Mouse (Mus musculus) intestine, embryonic 15.5 days (tissue): ENCODE data around the gene Rfxank. TPM values are rescaled to one million over a fixed set of nuclear protein-coding genes. Genes with fewer than 3 reads are reported as not detected.

Source experiments
- ATAC-seq: fragments of 200-750 bp; cut with Nextera tagmentation; 2 replicates; pipeline ENCODE4 v1.8.0; 2017; ENCODE audit warnings: moderate TSS enrichment, moderate library complexity
- H3K27ac ChIP-seq: fragments of 300-500 bp; sonication (generic); 2 replicates; pipeline ENCODE4 v1.5.1; 2015; ENCODE audit warnings: mild to moderate bottlenecking, inconsistent platforms
- H3K27me3 ChIP-seq: fragments of 300-500 bp; sonication (generic); replicated peaks from 2 replicates; pipeline ENCODE4 v1.6.1; 2015; ENCODE audit warnings: inconsistent platforms
- H3K36me3 ChIP-seq: fragments of 300-500 bp; sonication (generic); 2 replicates; pipeline ENCODE4 v1.6.1; 2015; ENCODE audit warnings: inconsistent platforms
- H3K4me1 ChIP-seq: fragments of 300-500 bp; sonication (generic); replicated peaks from 2 replicates; pipeline ENCODE4 v1.6.1; 2015; ENCODE audit warnings: inconsistent platforms
- H3K4me2 ChIP-seq: fragments of 300-500 bp; sonication (generic); replicated peaks from 2 replicates; pipeline ENCODE4 v1.6.1; 2015; ENCODE audit warnings: mild to moderate bottlenecking, inconsistent platforms
- H3K4me3 ChIP-seq: fragments of 300-500 bp; sonication (generic); replicated peaks from 2 replicates; pipeline ENCODE4 v1.5.1; 2015; ENCODE audit warnings: inconsistent platforms
- H3K9ac ChIP-seq: fragments of 300-500 bp; sonication (generic); 2 replicates; pipeline ENCODE4 v1.6.1; 2015; ENCODE audit warnings: inconsistent platforms
- H3K9me3 ChIP-seq: fragments of 300-500 bp; sonication (generic); 2 replicates; pipeline ENCODE4 v1.6.1; 2016; ENCODE audit warnings: inconsistent platforms
- WGBS: fragments of 180-500 bp; shearing (Covaris S2); methylation state at CpG from one replicate; pipeline ENCODE4 v1.1.7; 2015; 5-methylcytosine and 5-hydroxymethylcytosine counted together
- polyA plus RNA-seq: library from polyadenylated mRNA; unstranded; fragments of >200 nt; fragmentation: Nextera tagmentation; extraction: Ambion mirVana; gene quantifications from 2 replicates; pipeline ENCODE4 v1.2.1, GENCODE M21; 2015

Rfxank gene
- polyA plus RNA-seq, 1 experiment from 2014 or later, result 12.3 TPM

GRCm38 (mm10) chr8:70139981-70140380 lies 1.0 kb upstream of the Rfxank start:
- Histone ChIP-seq H3K9me3 (no peaks in the 10 kb centered on the region), H3K4me3 (peak overlapping the region; percentile 76), H3K27me3 (no peaks in the 10 kb centered on the region), H3K4me1 (peaks cover 17% of the 10 kb centered on the region), H3K36me3 (peaks cover 18% of the 10 kb centered on the region), H3K4me2 (peak overlapping the region; percentile 53), H3K9ac (peak overlapping the region; percentile 83), H3K27ac (peak overlapping the region; percentile 77; the same call in 1 of the 2 replicates)
- no peak for ATAC-seq
- WGBS, result 6% methylated on average over 9 of the region's 9 CpGs

- ATAC-seq, result no peak
- H3K4me2 ChIP-seq, result peak overlapping the region; percentile 71
- no peaks in the 10 kb centered on the region for H3K27me3 ChIP-seq
- no peak overlapping the region; the same call in 1 of the 2 replicates for H3K9ac ChIP-seq
- peaks cover 17% of the 10 kb centered on the region for H3K4me1 ChIP-seq
- WGBS, result 82% methylated on average over 4 of the region's 4 CpGs
- H3K4me3 ChIP-seq, result peak overlapping the region; percentile 76
- H3K9me3 ChIP-seq, result no peaks in the 10 kb centered on the region
- peaks cover 26% of the 10 kb centered on the region for H3K36me3 ChIP-seq
- no peak overlapping the region for H3K27ac ChIP-seq
These were observed 1.1 kb downstream of the Rfxank start for GRCm38 (mm10) chr8:70137890-70138289.

DNA sequence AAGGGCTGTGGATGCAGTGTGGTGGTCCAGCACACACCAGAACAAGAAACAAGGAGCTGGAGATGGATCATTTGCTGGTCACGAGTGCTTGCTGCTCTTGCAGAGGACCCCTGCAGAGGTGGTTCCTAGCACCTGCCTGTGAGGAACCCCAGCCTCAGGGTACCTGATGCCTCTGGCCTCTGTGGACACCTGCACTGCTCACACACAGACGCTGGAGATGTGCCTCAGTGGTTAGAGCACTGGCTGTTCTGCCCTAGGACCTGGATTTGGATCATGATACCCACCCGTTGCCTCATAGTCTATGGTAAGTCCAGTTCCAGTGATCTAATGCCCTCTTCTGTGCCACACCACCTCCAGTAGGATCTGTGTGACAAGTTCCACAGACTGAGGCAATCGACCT lies 2.4 kb downstream of the Rfxank start:
- Histone ChIP-seq H3K4me1 (peaks cover 24% of the 10 kb centered on the region), H3K27me3 (no peaks in the 10 kb centered on the region), H3K9ac (no peak overlapping the region), H3K36me3 (peaks cover 27% of the 10 kb centered on the region), H3K4me3 (no peak overlapping the region), H3K4me2 (no peak overlapping the region), H3K27ac (no peak overlapping the region), H3K9me3 (no peaks in the 10 kb centered on the region)
- no peak for ATAC-seq
- 83% methylated on average over 4 of the region's 4 CpGs for WGBS

- ATAC-seq, result no peak
- Histone ChIP-seq H3K9ac (no peak overlapping the region), H3K9me3 (no peaks in the 10 kb centered on the region), H3K4me3 (no peak overlapping the region), H3K27me3 (no peaks in the 10 kb centered on the region), H3K4me2 (no peak overlapping the region), H3K36me3 (peaks cover 27% of the 10 kb centered on the region), H3K4me1 (peaks cover 21% of the 10 kb centered on the region), H3K27ac (no peak overlapping the region)
- 92% methylated on average over 9 of the region's 9 CpGs for WGBS
These were observed 4.0 kb downstream of the Rfxank start for GRCm38 (mm10) chr8:70134931-70135330.

GRCm38 (mm10) chr8:70134086-70134485 lies 4.9 kb downstream of the Rfxank start:
- WGBS, result 89% methylated on average over 5 of the region's 5 CpGs
- Histone ChIP-seq H3K4me3 (no peak overlapping the region), H3K27me3 (no peaks in the 10 kb centered on the region), H3K36me3 (peaks cover 27% of the 10 kb centered on the region), H3K9ac (no peak overlapping the region), H3K27ac (no peak overlapping the region), H3K4me2 (no peak overlapping the region), H3K4me1 (peaks cover 25% of the 10 kb centered on the region), H3K9me3 (no peaks in the 10 kb centered on the region)
- ATAC-seq, result no peak

- H3K4me2 ChIP-seq, result peak within 1 kb of the TSS; percentile 76
These were observed 7.6 kb downstream of the Rfxank start, which contains the start of gene Nr2c2ap for GRCm38 (mm10) chr8:70131166-70131883. Gene Nr2c2ap (plus strand): TSS chr8:70131333.

GRCm38 (mm10) chr8:70130066-70130465 lies 8.9 kb downstream of the Rfxank start:
- whole genome bisulfite sequencing, result 84% methylated on average over 3 of the region's 3 CpGs
- peaks cover 18% of the 10 kb centered on the region for H3K36me3 ChIP-seq
- H3K27ac ChIP-seq, result no peak overlapping the region
- H3K9me3 ChIP-seq, result no peaks in the 10 kb centered on the region
- H3K4me3 ChIP-seq, result no peak overlapping the region
- no peak for ATAC-seq
- peaks cover 17% of the 10 kb centered on the region; the same call in 1 of the 2 replicates for H3K4me1 ChIP-seq
- no peak overlapping the region for H3K4me2 ChIP-seq
- no peaks in the 10 kb centered on the region for H3K27me3 ChIP-seq
- H3K9ac ChIP-seq, result no peak overlapping the region

More at GRCm38 (mm10) chr8:70131166-70131883, 7.6 kb downstream of the Rfxank start, which contains the start of gene Nr2c2ap:
- WGBS, result 1% methylated on average over 37 of the region's 37 CpGs
- no peaks in the 10 kb centered on the region for H3K27me3 ChIP-seq
- no peaks in the 10 kb centered on the region for H3K9me3 ChIP-seq
- peaks cover 17% of the 10 kb centered on the region; the same call in 1 of the 2 replicates for H3K4me1 ChIP-seq
- peak within 1 kb of the TSS; percentile 60 for H3K4me3 ChIP-seq
- H3K36me3 ChIP-seq, result peaks cover 27% of the 10 kb centered on the region
- H3K27ac ChIP-seq, result 0 out of 2 replicates have a peak within 1 kb of the TSS, but pooled peaks have one; percentile 4
- H3K9ac ChIP-seq, result peak within 1 kb of the TSS; percentile 55
- peak; percentile 94 for ATAC-seq

- no peak for ATAC-seq
- no peak overlapping the region for H3K4me3 ChIP-seq
- WGBS, result 61% methylated on average over 9 of the region's 9 CpGs
- H3K36me3 ChIP-seq, result peaks cover 14% of the 10 kb centered on the region
- no peak overlapping the region for H3K27ac ChIP-seq
- no peak overlapping the region for H3K9ac ChIP-seq
- H3K9me3 ChIP-seq, result no peaks in the 10 kb centered on the region
- H3K27me3 ChIP-seq, result no peaks in the 10 kb centered on the region
- H3K4me2 ChIP-seq, result no peak overlapping the region
- peaks cover 17% of the 10 kb centered on the region; the same call in 1 of the 2 replicates for H3K4me1 ChIP-seq
These were observed 9.5 kb downstream of the Rfxank start for GRCm38 (mm10) chr8:70129309-70129952.

- Histone ChIP-seq H3K4me1 (peaks cover 17% of the 10 kb centered on the region; the same call in 1 of the 2 replicates), H3K4me2 (no peak overlapping the region), H3K9me3 (no peaks in the 10 kb centered on the region), H3K27ac (no peak overlapping the region), H3K4me3 (no peak overlapping the region), H3K9ac (no peak overlapping the region; the same call in 1 of the 2 replicates), H3K36me3 (peaks cover 5% of the 10 kb centered on the region; the same call in 1 of the 2 replicates), H3K27me3 (no peaks in the 10 kb centered on the region)
- 73% methylated on average over 3 of the region's 3 CpGs for WGBS
- ATAC-seq, result no peak
These were observed 10.5 kb downstream of the Rfxank start for GRCm38 (mm10) chr8:70128435-70128834.

- no peak overlapping the region for H3K27ac ChIP-seq
- H3K4me2 ChIP-seq, result no peak overlapping the region
- H3K4me1 ChIP-seq, result peaks cover 10% of the 10 kb centered on the region; the same call in 1 of the 2 replicates
- WGBS, result 65% methylated on average over 8 of the region's 8 CpGs
- peaks cover 11% of the 10 kb centered on the region for H3K27me3 ChIP-seq
- no peak overlapping the region for H3K9ac ChIP-seq
- no peaks in the 10 kb centered on the region for H3K9me3 ChIP-seq
- H3K4me3 ChIP-seq, result no peak overlapping the region
- ATAC-seq, result no peak
- H3K36me3 ChIP-seq, result no peaks in the 10 kb centered on the region
These were observed 14.0 kb downstream of the Rfxank start for GRCm38 (mm10) chr8:70124992-70125391.

DNA sequence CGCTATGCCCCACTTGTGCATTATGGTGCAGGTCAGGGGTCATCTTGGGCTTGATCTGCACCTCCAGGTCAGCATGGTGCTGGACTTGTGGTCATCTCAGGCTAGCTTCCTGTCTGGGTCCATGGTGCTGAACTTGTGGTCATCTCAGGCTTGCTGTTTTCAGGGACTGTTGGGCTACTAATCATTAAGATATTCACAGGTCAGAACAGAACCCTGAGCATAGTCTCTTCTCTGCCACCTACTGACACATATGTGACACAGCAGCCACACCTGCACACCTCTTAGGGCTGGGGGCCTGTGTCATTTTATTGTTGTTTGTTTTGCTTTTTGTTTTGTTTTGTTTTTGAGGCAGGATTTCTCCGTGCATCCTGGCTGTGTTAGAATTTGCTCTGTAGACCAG lies 16.1 kb downstream of the Rfxank start:
- 0 out of 2 replicates have a peak, but pooled peaks have one; percentile 39 for ATAC-seq
- H3K9me3 ChIP-seq, result no peaks in the 10 kb centered on the region
- H3K4me3 ChIP-seq, result no peak overlapping the region
- no peak overlapping the region for H3K4me2 ChIP-seq
- H3K9ac ChIP-seq, result no peak overlapping the region
- H3K27me3 ChIP-seq, result peaks cover 32% of the 10 kb centered on the region
- peaks cover 5% of the 10 kb centered on the region; the same call in 1 of the 2 replicates for H3K4me1 ChIP-seq
- 57% methylated on average over 2 of the region's 2 CpGs for WGBS
- H3K36me3 ChIP-seq, result no peaks in the 10 kb centered on the region
- no peak overlapping the region for H3K27ac ChIP-seq

GRCm38 (mm10) chr8:70120667-70121066 lies 18.3 kb downstream of the Rfxank start, which contains the start of gene Ncan:
Gene Ncan (minus strand): TSS chr8:70120873.
- Histone ChIP-seq H3K4me1 (peaks cover 5% of the 10 kb centered on the region; the same call in 1 of the 2 replicates), H3K9me3 (no peaks in the 10 kb centered on the region), H3K27ac (no peak within 1 kb of the TSS), H3K4me3 (peak within 1 kb of the TSS; percentile 18), H3K9ac (no peak within 1 kb of the TSS), H3K27me3 (peaks cover 46% of the 10 kb centered on the region), H3K36me3 (no peaks in the 10 kb centered on the region), H3K4me2 (peak within 1 kb of the TSS; percentile 51)
- ATAC-seq, result peak; percentile 81
- WGBS, result 2% methylated on average over 19 of the region's 19 CpGs
